Mouse (Mus musculus): ENCODE data around the gene Lrrc34.

The Lrrc34 gene

DNA sequence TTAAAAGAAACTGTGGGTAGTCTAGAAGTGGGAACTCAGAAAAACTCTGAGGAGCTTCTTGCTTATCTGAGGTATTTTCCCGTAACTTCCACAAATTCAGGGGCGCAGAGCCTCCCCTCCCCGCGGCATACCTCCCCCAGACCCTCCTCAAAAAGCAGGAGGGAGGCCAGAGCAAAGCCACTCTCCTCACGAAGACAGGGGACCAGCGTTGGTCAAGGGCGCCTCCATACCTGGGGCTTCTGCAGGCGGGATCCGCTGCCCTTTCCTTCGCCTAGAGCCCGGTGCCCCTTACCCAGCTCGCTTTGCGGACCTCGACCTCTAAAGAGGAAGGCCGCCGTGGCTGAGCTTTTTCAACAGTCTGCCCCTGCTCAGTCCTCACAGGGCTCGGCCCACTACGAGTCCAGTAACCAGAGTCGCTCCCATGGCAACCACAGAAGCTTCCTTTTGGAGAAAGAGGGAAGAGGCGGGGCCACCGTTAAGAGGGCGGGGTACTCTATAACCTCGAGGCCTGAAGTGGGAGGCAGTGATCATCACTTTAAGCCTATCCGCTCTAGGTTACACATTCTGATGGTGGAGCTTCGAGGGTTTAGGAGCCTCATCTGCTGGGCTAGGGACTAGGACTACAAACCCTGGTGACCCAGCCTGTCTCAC, at the start of gene Lrrc34:
TSS of gene Lrrc34 (minus strand) at position 430 of the 651 bp plus-strand sequence.
- peak; percentile 28 for DNase-seq

DNA sequence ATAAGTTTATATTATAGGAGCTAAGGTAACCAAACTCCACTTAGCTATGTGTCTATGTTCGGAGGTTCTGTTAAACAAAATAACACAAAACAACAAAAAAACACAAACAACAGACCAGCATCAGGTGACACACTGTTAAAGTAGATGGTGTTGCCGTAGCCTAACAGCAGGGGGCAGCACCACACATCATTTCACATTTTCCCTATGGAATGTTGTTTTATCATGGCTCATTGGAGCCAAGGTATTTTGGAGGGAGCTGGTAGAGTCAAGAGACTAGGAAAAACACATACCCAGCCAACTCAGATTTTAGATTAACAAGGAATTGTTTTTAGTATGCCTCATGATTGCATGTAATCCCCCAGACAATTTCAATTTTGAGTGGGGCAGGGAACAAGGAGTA, 48.7 kb upstream of the Lrrc34 start:
- peak; percentile 90 for DNase-seq

DNA sequence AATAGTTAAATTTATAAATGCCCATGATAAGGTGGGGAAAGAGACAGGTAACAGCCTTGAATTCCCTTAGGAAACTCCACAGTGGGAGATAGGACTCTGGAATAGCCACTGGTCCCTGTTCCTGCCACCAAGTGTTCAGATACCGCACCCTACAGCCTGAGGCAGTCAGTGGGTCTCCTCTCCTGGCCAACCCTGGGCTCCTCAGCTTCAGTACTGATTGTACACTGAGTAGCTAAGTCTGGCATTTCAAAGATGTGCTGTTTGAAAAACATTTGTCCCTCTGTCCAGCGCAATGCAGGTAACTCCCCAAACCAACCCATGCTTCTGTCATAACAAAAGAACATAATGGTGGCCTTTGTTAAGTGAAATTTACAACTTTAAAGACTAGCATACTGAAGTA, 48.0 kb upstream of the Lrrc34 start:
- no peak for DNase-seq

DNA sequence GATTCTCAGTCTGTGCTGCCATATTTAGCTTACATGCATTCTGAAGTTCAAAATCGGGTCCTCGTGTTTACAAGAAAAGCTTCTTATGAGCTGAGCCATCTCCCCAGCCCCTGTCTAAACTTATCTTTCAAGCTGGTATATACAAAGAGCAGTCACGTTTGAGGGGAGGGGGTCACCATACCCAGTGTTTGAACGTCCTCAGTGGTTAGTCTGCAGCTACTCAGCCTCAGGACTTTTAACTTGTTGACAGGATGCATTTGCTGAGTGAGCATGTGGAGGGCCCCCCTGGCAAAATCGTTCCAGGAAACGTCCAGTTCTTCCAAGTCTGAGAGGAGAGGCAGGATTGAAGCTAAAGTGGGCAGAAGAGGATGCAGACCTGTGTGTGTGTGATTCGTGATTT, 43.3 kb upstream of the Lrrc34 start:
- no peak for DNase-seq

DNA sequence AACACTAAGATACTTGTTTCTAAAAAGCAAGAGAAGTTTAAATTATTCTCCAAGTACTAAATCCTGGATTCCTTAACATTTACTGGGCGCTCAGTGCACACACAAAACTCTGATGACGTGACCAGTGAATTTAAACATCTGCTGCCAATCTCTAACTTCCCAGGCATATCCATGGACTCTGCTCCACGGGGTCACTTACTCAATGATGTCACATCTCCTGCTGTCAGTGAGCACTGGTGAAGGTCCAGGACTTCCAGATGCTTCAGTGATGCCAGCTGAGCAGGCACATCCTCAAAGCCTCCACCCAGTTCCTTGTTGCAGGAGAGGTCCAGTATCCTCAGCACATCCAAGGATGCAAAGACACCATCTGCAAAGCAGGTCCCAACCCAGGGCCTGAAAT, 39.5 kb upstream of the Lrrc34 start:
- no peak for DNase-seq

DNA sequence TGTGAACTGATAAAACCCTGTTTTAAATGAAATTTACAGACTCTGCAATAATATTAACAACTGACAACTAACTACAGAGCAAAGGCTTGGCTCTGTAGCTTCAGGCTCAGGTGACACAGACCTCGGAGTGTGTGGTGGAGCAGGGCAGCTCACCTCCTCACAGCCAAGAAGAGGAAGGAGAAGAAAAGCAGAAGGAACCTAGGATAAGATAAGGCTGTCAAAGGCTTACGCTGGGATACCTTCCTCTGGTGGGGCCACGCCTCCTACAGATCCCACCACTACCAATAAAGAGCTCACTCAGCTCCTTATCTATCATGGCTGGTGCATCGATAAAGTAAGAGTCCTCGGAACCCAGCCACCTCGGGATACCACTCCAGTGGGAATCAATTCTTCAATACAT, 35.5 kb upstream of the Lrrc34 start:
- no peak for DNase-seq

DNA sequence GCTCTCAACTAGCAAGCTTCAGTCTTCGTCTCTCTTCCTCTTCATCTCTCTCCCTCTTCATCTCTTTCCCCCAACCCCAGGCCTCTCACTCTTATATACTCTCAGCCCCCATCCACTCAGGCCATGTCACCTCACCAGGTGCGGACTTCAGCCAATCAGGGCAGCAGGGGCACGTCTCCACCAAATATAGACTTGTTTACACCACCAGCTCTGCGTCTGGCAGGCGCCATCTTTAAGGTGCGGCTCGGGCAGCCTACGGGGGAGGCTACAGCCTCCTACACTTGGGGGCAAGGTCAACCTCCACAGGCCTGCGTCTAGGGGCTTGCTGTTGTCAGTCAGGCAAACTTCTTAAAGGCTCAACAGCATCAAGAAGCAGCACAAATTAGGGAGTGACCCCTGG, 10.8 kb upstream of the Lrrc34 start:
- no peak for DNase-seq

DNA sequence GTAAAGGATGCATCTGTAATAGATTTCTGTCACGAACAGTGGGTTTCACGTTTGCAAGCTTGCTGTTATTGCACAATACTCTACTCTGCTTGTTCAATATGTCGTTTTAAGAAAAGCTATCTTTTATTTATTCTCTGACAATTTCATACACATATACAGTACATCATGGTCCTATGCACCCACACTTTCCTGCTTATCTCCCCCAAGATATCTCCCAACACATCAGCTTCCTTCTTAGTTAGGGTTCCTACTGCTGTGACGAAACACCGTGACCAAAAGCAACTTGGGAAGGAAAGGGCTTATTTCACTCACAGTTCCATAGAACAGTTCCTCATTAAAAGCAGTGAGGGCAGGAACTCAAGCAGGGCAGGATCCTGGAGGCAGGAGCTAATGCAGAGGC, 8.3 kb upstream of the Lrrc34 start:
- DNase-seq: no peak

DNA sequence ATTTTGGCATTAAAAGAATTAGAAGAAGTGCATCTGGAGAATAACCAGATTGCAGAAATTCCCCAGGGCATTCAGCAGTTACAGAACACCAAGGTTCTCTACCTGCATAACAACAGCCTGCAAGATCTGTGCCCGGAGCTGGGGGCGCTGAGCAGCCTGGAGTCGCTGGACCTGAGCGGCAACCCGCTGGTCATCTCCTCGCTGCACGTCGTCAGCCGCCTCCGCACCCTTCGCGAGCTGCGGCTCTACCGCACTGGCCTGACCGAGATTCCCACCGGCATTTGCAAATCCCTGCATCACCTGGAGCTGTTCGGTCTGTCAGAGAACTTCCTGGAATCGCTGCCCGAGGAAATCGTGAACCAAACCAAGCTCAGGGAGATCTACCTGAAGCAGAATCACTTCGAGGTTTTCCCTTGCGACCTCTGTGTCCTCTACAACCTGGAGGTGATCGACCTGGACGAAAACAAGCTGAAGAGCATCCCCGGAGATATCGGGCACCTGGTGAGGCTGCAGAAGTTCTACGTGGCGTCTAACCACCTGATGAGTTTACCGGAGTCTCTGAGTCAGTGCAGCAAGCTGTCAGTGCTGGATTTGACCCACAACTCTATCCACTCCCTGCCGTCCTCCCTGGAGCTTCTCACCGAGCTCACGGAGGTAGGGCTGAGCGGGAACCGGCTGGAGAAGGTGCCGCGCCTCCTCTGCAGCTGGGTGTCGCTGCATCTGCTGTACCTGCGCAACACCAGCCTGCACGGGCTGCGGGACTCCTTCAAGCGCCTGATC, 2.6 kb upstream of the Lrrc34 start:
- peak; percentile 43 for DNase-seq

DNA sequence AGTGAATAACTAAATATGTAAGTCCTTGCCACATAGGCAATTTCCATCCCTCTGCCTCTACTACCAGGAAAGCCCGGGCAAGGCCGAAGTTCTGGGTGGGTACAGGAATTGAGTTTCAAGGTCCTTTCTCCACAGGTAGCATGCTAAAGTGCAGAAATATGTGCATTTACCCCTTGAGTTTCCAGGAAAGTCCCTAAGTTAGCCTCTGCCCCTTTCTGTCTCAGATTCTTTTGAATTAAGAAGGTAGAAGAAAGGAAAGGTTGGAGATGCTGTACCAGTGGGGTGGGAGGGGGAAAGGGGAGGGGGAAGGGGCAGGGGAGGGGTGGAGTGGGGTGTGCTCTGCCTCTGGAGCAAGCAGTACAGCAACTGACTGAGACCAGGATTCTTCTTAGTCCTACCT, 797 bp upstream of the Lrrc34 start:
- no peak for DNase-seq

DNA sequence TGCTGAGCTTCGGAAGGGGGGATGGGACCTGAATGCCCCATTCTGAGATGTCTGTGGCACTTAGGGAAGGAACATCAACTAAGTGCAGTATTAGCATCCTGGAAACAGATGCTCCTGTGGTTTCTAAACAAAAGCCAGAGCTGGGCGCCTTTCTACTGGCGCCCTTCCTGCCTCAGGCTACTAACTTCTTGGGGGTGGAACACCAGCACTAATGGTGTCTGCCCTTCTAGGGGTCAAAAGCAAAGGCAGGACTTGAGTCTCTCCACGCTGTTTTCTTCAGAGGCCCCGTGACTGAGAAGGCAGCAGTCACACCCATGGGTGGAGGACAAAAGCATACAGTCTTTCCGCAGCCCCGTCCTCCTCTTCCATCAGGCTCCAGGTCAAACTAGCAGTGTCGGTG, 908 bp downstream of the Lrrc34 start:
- no peak for DNase-seq

DNA sequence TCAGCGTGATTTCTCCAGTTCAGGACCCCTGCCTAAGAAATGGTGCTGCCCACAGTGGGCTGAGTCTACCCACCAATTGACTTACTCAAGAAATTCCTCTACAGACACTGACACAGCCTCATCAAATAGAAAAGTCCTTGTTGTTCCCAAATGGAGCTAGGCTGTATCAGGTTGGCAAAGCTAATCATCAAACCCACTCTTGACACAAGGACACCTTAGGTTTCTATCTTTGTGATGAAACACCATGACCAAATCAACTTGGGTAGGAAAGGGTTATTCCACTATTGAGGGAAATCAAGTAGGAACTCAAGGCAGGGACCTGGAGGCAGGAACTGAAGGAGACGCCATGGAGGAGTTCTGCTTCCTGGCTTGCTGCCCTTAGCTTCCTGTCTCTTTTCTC, 3.5 kb downstream of the Lrrc34 start, which contains the start of gene Lrriq4:
TSS of gene Lrriq4 (plus strand) at position 301 of the 400 bp plus-strand sequence.
- DNase-seq: no peak

DNA sequence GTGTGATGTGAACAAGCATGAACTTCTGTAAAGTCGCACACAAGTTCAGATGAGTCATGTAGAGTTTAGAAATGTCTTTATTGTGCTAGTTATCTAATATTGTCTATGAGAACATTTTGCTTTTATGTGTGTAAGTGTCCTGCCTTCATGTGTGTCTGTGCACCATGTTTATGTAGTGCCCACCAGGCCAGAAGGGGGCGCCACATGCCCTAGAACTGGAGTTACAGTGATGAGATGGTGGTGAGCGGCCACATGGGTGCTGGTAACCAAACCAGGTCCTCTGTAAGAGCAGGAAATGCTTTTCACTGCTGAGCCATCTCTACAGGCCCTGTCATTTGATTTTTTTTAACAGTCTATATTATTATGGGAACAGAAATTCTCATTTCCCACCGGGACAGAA, 12.0 kb downstream of the Lrrc34 start:
- DNase-seq: no peak

DNA sequence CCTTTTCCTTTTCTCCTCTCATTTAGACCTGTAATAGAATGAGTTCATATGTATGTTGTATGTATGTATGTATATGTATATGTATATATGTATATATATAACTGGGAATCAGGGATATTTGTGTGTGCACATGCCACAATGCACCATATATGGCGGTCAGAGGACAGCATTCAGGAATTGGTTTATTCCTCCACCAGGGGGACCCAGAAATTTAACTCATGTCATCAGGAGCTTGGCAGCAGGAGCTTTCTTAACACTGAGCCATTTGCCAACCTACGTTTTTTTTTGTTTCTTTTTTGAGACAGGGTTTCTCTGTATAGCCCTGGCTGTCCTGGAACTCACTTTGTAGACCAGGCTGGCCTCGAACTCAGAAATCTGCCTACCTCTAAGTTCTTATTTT, 14.0 kb downstream of the Lrrc34 start:
- no peak for DNase-seq

DNA sequence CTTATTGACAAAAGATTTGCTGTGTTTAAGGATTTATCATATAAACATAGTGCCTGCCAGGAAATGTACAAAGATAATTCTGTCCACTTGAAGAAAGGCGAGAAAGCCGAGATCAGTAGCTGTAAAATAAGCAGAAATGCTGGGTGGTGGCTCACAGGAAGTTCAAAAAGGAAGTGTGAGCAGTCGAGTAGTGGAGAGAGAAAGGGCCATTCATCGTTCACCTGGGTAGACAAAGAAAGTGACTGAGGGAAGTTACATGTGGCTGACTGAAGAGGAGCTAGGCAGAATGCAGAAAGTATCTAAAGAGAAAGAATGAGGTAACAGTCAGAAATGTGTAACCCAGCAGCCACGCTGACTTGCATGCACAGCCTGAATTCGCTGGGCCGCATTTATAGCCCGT, 27.5 kb downstream of the Lrrc34 start:
- no peak for DNase-seq

DNA sequence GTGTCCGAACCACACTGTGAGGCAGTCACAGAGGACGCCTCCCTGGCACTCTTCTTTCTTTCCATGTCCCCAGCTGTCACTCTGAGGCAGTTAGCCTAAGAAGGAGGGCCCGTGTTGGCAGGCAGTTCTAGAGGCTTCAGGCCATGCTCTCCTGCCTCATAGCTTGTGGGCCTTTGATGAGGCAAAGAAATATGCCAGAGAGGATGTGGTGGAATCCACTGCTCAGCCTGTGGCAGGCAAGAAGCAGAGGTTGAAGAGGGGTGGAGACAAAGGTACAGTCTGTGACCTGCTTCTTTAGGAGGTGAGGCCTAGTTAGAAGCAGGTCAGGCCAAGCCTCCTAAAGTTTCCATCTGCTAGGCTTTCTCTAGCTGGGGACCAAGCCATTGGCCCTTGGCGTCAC, 36.7 kb downstream of the Lrrc34 start:
- no peak for DNase-seq

DNA sequence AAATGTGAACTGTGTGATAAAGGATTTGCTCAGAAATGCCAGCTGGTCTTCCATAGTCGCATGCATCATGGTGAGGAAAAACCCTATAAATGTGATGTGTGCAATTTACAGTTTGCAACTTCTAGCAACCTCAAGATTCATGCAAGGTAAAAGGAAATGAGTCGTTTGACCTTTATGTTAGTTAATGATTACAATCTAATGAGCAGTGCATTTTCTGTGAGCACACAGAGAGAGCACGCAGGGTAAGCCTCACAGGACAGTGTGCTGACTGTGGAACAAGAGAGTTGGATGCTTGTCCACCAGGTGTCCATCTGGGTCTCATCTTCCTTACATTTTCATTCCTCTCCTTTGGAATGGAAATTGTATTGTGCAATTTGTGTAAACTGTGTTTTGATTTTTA, 38.7 kb downstream of the Lrrc34 start:
- peak; percentile 41 for DNase-seq

DNA sequence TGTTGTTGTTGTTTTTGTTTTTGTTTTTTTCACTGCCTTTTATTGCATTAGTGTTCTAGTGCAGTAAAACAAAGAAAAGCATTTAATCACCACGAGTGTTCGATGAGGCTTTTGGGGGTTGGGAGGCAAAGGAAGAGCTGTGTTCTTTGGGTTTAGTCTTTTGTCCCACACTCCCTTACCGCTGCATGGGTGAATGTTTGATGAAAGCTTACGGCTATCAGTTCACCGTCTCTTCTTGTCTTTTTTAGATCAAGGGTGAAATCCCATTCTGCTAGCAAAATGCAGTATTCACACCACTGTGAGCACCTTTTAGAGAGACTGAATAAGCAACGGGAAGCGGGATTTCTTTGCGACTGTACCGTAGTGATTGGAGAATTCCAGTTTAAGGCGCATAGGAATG, 44.4 kb downstream of the Lrrc34 start:
- DNase-seq: no peak

DNA sequence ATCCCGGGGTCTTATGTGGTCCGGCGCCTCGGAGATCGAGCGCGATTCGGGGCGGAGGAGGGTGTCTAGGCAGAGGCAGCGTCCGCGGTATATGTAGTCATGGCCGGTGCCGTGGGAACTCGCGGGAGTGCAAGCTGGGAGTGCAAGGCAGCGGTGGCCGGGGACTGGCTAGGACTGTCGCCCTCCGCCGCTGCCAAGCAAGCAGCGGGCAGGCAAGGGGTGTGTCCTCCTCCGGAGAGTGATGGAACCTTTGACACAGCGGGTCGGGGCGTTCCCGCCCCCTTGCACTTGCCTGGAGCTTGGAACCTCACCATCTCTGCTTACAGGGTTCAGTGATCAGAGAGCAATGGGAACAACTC, 45.0 kb downstream of the Lrrc34 start:
- DNase-seq: peak; percentile 93

DNA sequence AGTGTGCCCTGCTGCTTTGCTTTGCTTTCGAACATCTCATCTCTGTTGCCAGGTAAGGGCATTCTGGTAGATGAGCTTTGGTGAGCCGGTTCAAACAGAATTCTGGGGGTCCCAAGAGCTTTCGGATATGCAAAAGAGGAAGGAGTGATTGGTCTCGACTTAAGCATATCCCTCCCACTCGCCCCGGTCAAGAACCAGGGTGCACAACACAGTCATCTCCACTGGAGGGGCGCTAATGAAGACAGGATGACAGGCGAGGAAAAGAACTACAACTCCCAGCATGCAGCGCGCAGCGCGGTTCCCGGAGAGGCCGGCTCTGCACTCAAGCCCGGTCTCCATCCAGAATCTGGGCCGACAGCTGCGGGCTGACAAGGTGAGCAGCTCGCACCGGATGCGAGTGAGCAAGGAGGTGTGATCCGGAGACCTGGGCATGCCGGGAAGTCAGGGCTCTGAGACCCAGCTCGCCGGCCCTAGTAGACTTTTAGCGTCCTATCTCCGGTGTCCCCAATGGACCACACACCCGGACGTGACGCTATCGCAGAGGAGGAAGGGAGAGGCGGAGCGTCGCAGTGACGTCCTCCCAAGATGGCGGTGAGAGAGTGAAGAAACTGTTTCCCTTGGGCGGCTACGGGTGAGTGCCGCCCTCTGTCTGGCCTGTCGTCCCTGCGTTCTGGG, 45.5 kb downstream of the Lrrc34 start, which contains the start of gene Mynn:
TSS of gene Mynn (plus strand) at position 1 of the 675 bp plus-strand sequence.
- DNase-seq: peak; percentile 98

DNA sequence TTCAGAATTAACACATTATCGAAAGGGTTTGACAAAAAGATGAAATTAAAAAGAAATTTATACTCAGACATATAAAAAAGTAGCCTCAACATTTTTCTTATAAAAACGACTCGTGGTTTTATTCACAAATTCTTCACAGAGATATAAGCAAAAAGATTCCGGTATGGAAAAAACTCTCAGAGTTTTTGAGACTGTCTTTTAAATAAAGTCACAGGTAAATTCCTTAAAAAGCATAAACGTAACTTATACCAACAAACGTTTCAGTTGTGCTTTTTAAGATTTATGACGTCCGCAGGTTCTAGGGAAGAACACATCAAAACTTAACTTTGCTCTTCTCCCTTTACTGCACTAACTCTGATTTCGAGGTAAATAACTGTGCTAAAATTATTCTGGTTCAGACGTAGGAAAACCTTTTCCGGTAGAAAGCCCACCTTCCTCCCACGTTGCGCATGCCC, 46.0 kb downstream of the Lrrc34 start:
- no peak for DNase-seq

DNA sequence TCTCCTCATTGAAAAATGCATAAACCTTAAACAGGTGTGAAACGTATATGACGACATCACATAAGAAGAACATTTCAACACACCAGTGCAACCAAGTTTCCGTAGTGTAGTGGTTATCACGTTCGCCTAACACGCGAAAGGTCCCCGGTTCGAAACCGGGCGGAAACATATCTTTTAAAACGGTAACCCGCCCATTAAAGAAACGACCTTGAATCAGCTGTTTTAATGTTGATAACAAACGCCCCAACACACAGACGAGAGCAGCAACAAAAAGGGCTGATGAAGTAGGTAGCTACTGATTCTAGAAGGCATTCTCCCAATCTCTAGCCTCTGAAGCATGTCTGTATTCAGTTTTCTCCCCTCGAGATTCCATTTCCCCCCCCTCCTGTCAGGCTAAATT, 46.5 kb downstream of the Lrrc34 start:
- peak; percentile 96 for DNase-seq

DNA sequence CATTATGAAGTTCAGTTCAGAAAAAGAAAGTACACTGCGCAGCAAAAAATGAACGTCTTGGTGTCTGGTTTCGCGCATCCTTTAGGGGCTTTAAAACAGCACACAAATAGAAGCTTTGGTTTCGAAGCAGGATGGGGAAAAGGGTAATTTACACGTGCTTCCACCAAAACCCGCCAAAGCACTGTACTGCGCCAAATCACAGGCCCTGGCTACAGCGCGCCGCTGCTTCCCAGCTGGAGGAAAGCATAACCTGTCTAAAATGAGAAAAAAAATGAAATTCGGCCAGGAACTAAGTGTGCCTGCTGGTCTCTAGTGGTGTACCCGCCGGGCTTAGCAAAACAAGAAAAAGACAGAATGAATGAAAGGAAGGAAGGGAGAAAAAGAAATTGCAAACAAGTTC, 47.0 kb downstream of the Lrrc34 start:
- no peak for DNase-seq

Measured in kidney, adult 9 months (tissue).